Mouse (Mus musculus): ENCODE results near the gene Fibp. TPM values are rescaled to one million over a fixed set of nuclear protein-coding genes. Genes with fewer than 3 reads are reported as not detected.

Fibp gene
- total RNA-seq, 1 experiment from 2014 or later, result 67.4 TPM

DNA sequence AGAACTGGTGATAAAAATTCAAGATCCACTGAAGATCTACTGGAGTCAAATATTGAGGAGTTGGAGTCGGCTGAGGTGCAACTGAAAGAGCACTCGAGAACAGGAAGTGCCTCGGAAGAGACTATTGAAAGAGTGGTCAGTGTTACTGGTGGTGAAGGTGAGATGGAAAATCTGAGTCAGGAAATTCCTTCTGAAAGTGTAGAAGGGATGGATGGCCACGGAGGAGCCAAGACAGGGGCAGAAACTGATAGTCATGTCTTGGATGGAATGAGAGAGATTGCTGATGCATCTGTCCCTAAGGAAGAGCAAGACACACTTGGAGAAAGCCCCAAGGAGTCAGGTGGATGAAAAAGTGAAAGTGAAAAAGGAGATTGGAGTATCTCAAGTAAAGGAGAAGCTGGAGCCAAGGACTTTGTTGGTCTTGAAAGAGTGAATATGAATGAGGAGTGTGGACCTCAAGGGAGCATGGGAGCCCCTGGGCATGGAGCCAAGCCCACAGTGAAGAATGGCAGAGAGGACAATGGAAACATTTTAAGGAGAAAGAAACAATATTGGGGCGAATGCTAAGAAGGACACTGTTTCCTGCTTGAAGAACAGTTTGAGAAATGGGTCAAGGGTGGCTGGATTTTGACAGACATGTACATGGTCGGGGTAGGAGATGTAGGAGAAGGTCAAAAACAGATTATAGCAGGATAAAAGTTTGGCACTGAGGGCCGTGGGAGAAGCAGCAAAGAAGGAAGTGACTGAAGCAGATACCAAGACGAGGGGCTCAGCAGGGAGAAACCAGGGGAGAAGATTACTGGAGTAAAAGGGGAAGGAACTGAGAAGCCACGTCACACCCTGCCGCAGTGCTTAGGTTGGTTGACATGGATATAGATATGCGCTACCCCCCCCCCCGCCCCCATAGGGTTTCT, 51.9 kb downstream of the Fibp start:
- ATAC-seq (replicated peaks; ENCODE audit: low read depth, poor library complexity, severe bottlenecking), result peak; percentile 76

DNA sequence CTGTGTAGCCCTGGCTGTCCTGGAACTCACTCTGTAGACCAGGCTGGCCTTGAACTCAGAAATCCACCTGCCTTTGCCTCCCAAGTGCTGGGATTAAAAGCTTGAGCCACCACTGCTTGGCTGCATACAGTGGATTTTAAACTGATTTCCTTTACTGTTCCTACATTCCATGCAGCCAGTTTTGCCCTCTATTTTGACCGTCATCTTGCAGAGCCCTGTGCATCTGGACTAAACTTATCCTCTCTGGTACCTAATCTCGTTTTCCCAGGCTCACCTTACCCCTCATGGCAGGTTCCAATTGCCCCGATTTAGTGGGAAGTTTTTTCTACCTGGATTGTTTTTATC, 52.6 kb downstream of the Fibp start:
- no peak for ATAC-seq (replicated peaks; ENCODE audit: low read depth, poor library complexity, severe bottlenecking)

Other genes with a start within 250 kb of the Fibp start
- 9.7 and 20.6 TPM in 2 replicates for gene Pacs1, start 187.5 kb upstream of the Fibp start, total RNA-seq (2017)
- gene Sf3b2, start 165.2 kb upstream of the Fibp start, total RNA-seq (2017), result 235 and 265 TPM in 2 replicates
- gene Gal3st3, start 162.3 kb upstream of the Fibp start, total RNA-seq (2017), result not detected in 2 replicates
- gene Catsper1, start 124.9 kb upstream of the Fibp start, total RNA-seq (2017), result not detected in 2 replicates
- gene Cst6, start 111.0 kb upstream of the Fibp start, total RNA-seq (2017), result not detected in 2 replicates
- gene Eif1ad, start 93.9 kb upstream of the Fibp start, total RNA-seq (2017), result 60.0 and 61.7 TPM in 2 replicates
- 71.4 and 75.6 TPM in 2 replicates for gene Banf1, start 93.4 kb upstream of the Fibp start, total RNA-seq (2017)
- 93.3 and 103 TPM in 2 replicates for gene Sart1, start 71.9 kb upstream of the Fibp start, total RNA-seq (2017)
- gene Tsga10ip, start 58.1 kb upstream of the Fibp start, total RNA-seq (2017), result not detected in 2 replicates
- gene Drap1, start 35.6 kb upstream of the Fibp start, total RNA-seq (2017), result 112 and 125 TPM in 2 replicates
- gene AI837181, start 35.5 kb upstream of the Fibp start, total RNA-seq (2017), result 9.2 and 10.3 TPM in 2 replicates
- gene Fosl1, start 13.1 kb upstream of the Fibp start, total RNA-seq (2017), result 0.63 and 0.78 TPM in 2 replicates
- gene Ccdc85b, start 2.7 kb upstream of the Fibp start, total RNA-seq (2017), result 3.0 and 5.4 TPM in 2 replicates
- 1.0 and 2.0 TPM in 2 replicates for gene Ctsw, start 7.9 kb downstream of the Fibp start, total RNA-seq (2017)
- gene Efemp2, start 13.3 kb downstream of the Fibp start, total RNA-seq (2017), result 0.09 TPM in 1 of 2 replicates, not detected in the other
- gene Mus81, start 27.8 kb downstream of the Fibp start, total RNA-seq (2017), result 20.7 and 26.9 TPM in 2 replicates
- 940 and 946 TPM in 2 replicates for gene Cfl1, start 29.8 kb downstream of the Fibp start, total RNA-seq (2017)
- gene 1700020D05Rik, start 43.2 kb downstream of the Fibp start, total RNA-seq (2017), result not detected in 2 replicates
- gene Snx32, start 49.9 kb downstream of the Fibp start, total RNA-seq (2017), result 1.3 and 2.9 TPM in 2 replicates
- not detected in 2 replicates for gene Ovol1, start 100.0 kb downstream of the Fibp start, total RNA-seq (2017)
- 5.2 and 8.0 TPM in 2 replicates for gene Ap5b1, start 107.4 kb downstream of the Fibp start, total RNA-seq (2017)
- gene Rnaseh2c, start 141.3 kb downstream of the Fibp start, total RNA-seq (2017), result 65.1 and 78.4 TPM in 2 replicates
- gene Kat5, start 149.6 kb downstream of the Fibp start, total RNA-seq (2017), result 56.7 and 74.3 TPM in 2 replicates
- gene Rela, start 176.9 kb downstream of the Fibp start, total RNA-seq (2017), result 34.8 and 44.1 TPM in 2 replicates
- 23.0 and 113 TPM in 2 replicates for gene Sipa1, start 203.1 kb downstream of the Fibp start, total RNA-seq (2017)
- gene Map3k11, start 228.1 kb downstream of the Fibp start, total RNA-seq (2017), result 18.8 and 21.6 TPM in 2 replicates
- gene Pcnx3, start 228.3 kb downstream of the Fibp start, total RNA-seq (2017), result 18.0 and 19.8 TPM in 2 replicates
- gene Kcnk7, start 243.8 kb downstream of the Fibp start, total RNA-seq (2017), result not detected in 2 replicates

Measured in common myeloid progenitor, adult 5-6 weeks (primary cell).